ENCODE assay signal across 20 mouse cellular contexts in genomic region chr8:87982936-87983335, GRCm38 (mm10).
"Had no signal": no experiment of that assay in that cellular context is flagged by ENCODE, and none has a peak within 500 bp of the region (broad histone marks: within the 10 kb centered on the region; RNA-seq: fewer than 3 reads in every experiment).

No protein-coding gene starts in this region.

- H3K4me2 ChIP-seq: limb, embryonic 12.5 days; liver, embryonic 12.5 days; liver, embryonic 15.5 days; lung, embryonic 15.5 days; midbrain, embryonic 11.5 days had no signal

- H3K4me1 ChIP-seq: liver, embryonic 12.5 days; liver, embryonic 15.5 days had no signal

- H3K9ac ChIP-seq: limb, embryonic 12.5 days; liver, embryonic 12.5 days; liver, embryonic 15.5 days; lung, embryonic 15.5 days had no signal

- H3K27ac ChIP-seq: left cerebral cortex, adult 2 months; limb, embryonic 12.5 days; liver, embryonic 12.5 days; liver, embryonic 15.5 days; lung, embryonic 15.5 days; stomach, postnatal 0 days had no signal

- DNase-seq: kidney, adult 2 months; kidney, postnatal 10 days; kidney, postnatal 36 days; layer of hippocampus, postnatal 36 days; liver; lung, adult 18-20 months; lung, postnatal 10 days; lung, postnatal 36 days; midbrain, embryonic 14.5 days; right cerebral cortex, postnatal 4 days; thymus, adult 2 months; thymus, postnatal 14 days; thymus, postnatal 4 days had no signal

- H3K4me3 ChIP-seq: left cerebral cortex, adult 2 months; limb, embryonic 12.5 days; liver, embryonic 12.5 days; liver, embryonic 15.5 days; lung, embryonic 15.5 days had no signal

- ATAC-seq: liver, embryonic 12.5 days had no signal

- H3K9me3 ChIP-seq: limb, embryonic 12.5 days; liver, embryonic 12.5 days; liver, embryonic 15.5 days; lung, embryonic 15.5 days had no signal

- H3K36me3 ChIP-seq: limb, embryonic 12.5 days; liver, embryonic 12.5 days; liver, embryonic 15.5 days; lung, embryonic 15.5 days had no signal

- H3K27me3 ChIP-seq: limb, embryonic 12.5 days; liver, embryonic 12.5 days; liver, embryonic 15.5 days; lung, embryonic 15.5 days had no signal
